Mouse (Mus musculus): Measurements from ENCODE around the gene Gal3st3. TPM values are rescaled to one million over a fixed set of nuclear protein-coding genes. Genes with fewer than 3 reads are reported as not detected.
A peak's percentile ranks its signal among the peaks of the same experiment; 100 is the strongest.

Gal3st3 gene
- polyA plus RNA-seq (2014; fragmentation: Nextera tagmentation; extraction: Ambion mirVana) = 2.9 and 4.4 TPM in 2 replicates

DNA sequence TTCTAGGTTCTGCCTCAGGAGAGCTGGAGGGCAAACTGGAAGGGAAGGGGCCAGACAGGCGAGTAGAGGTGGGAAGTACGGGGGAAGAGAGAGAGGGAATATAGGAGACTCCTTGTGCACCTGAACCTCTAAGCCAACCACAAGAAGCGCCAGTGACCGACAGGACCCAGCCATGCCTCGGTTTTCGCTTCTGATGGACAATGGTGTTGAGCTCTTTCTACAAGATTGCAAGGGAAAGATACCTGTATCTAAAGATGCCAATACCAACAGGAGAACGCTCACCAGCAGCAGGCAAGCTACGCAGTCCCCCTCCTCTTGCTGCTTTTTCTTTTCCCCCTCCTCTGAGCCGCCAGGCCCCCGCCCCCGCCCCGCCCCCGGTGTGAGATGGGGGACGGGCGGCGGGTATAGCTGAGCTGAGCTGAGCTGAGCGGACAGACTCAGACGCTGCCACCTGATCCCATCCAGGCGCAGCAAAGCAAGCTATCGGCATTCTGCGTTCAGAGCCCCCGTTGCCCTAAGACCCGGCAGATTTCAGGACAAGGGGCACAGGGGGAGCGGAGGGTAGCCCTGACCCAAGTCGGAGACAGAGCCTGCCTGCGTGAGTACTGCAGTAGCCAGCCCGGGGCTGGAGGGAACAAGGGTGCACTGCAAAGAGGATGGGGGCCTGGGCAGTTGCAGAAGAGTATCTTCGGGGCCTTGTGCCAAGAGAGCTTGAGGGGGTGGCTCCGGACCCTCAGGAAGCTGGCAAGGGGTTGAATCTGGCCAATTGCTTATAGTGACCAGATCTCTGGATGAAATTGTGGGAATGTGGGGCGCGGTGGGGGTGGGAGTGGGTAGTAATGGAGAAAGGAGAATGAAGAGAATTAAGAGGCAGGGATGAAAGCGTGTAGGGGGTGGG lies at the start of gene Gal3st3:
Gene Gal3st3, plus strand, starts transcription at position 429 of the 898 bp plus-strand sequence.
- H3K4me1 ChIP-seq (ENCODE audit: control insufficient read depth, insufficient read depth, low read length) = peaks cover 25% of the 10 kb centered on the region
- peak within 1 kb of the TSS; percentile 81 for H3K4me2 ChIP-seq (replicated peaks; ENCODE audit: low read depth, low read length)
- peak within 1 kb of the TSS; percentile 56 for H3K9ac ChIP-seq (ENCODE audit: low read depth, low read length)
- WGBS = 4% methylated on average over 30 of the region's 32 CpGs
- peaks cover 9% of the 10 kb centered on the region for H3K36me3 ChIP-seq (ENCODE audit: control insufficient read depth, insufficient read depth, low read length)
- H3K9me3 ChIP-seq (ENCODE audit: control insufficient read depth, low read length) = no peaks in the 10 kb centered on the region
- H3K27ac ChIP-seq (ENCODE audit: low read depth, low read length) = no peak within 1 kb of the TSS
- peak within 1 kb of the TSS; percentile 39 for H3K4me3 ChIP-seq (ENCODE audit: low read length)
- H3K27me3 ChIP-seq (ENCODE audit: control insufficient read depth, insufficient read depth, low read length) = no peaks in the 10 kb centered on the region
- ATAC-seq (ENCODE audit: low FRiP score, low TSS enrichment) = no peak

DNA sequence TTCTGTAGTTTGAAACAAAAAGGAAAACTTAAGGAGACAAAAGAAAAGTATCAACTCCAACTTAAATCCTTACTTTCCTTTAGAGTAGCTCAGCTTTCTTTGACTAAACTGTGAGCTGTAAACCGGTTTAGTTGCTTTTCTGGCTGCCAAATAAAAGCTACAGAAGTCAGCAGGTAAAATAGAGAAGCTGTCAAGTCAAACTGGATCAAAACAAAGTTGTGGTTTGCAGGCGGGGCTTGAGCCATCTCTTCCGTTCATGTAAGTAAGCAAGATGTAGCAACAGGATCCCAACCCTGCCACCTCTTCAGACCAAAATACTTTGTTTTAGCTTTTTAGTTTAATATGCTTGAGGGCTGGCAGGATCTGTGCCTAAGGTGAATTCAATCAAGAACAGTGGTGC lies 41.0 kb upstream of the Gal3st3 start:
- Histone ChIP-seq H3K4me1 (ENCODE audit: control insufficient read depth, insufficient read depth, low read length) (no peaks in the 10 kb centered on the region), H3K36me3 (ENCODE audit: control insufficient read depth, insufficient read depth, low read length) (peaks cover 4% of the 10 kb centered on the region; the same call in 1 of the 2 replicates), H3K9me3 (ENCODE audit: control insufficient read depth, low read length) (no peaks in the 10 kb centered on the region), H3K4me2 (replicated peaks; ENCODE audit: low read depth, low read length) (no peak overlapping the region), H3K4me3 (ENCODE audit: low read length) (no peak overlapping the region), H3K9ac (ENCODE audit: low read depth, low read length) (no peak overlapping the region), H3K27ac (ENCODE audit: low read depth, low read length) (no peak overlapping the region), H3K27me3 (ENCODE audit: control insufficient read depth, insufficient read depth, low read length) (no peaks in the 10 kb centered on the region)
- 47% methylated on average over 3 of the region's 3 CpGs for WGBS
- ATAC-seq (ENCODE audit: low FRiP score, low TSS enrichment) = no peak

DNA sequence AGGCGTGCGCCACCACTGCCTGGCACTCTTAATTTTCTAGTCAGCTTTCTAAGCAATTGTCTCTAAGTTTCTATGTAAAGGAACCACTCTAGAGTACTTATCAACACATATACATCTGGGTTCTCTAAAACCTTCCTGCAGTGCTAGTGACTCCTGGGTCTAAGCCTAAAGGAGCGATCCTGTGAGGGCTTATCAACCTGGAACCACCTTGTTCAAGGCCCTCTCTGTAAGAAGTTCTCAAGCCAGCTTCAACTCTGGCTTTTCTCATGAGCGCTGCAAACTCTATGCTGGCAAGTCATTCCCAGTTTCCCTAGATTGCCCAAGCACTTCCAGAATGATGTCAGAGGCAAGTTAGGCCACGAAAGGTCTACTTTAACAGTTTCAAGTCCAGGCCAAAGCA lies 31.1 kb upstream of the Gal3st3 start:
- no peak overlapping the region for H3K27ac ChIP-seq (ENCODE audit: low read depth, low read length)
- no peaks in the 10 kb centered on the region for H3K9me3 ChIP-seq (ENCODE audit: control insufficient read depth, low read length)
- H3K36me3 ChIP-seq (ENCODE audit: control insufficient read depth, insufficient read depth, low read length) = no peaks in the 10 kb centered on the region
- no peaks in the 10 kb centered on the region for H3K27me3 ChIP-seq (ENCODE audit: control insufficient read depth, insufficient read depth, low read length)
- H3K4me2 ChIP-seq (replicated peaks; ENCODE audit: low read depth, low read length) = no peak overlapping the region
- ATAC-seq (ENCODE audit: low FRiP score, low TSS enrichment) = no peak
- no peak overlapping the region for H3K4me3 ChIP-seq (ENCODE audit: low read length)
- 94% methylated on average over 5 of the region's 5 CpGs for WGBS
- peaks cover 9% of the 10 kb centered on the region for H3K4me1 ChIP-seq (ENCODE audit: control insufficient read depth, insufficient read depth, low read length)
- H3K9ac ChIP-seq (ENCODE audit: low read depth, low read length) = no peak overlapping the region

DNA sequence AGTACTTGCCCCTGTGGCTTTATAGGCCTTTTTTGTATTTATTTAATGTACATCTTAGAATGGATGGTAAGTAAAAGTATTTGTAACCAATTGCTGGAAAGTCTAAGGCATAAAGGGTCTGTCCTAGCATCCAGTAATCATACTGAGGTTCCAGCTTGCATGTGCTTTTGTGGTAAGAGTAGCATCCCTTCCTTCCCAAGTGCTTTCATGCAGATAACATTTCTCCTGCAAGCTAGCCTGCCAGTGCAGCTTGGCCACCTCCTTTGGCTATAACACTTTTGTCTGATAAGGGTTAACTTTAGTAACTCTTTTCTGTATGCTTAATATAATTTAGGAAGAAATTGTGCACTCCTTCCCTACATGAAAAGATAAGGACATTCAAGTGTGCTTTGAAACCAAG lies 30.1 kb upstream of the Gal3st3 start:
- Histone ChIP-seq H3K4me3 (ENCODE audit: low read length) (no peak overlapping the region), H3K27me3 (ENCODE audit: control insufficient read depth, insufficient read depth, low read length) (no peaks in the 10 kb centered on the region), H3K36me3 (ENCODE audit: control insufficient read depth, insufficient read depth, low read length) (no peaks in the 10 kb centered on the region), H3K4me2 (replicated peaks; ENCODE audit: low read depth, low read length) (no peak overlapping the region), H3K9ac (ENCODE audit: low read depth, low read length) (no peak overlapping the region), H3K27ac (ENCODE audit: low read depth, low read length) (no peak overlapping the region), H3K4me1 (ENCODE audit: control insufficient read depth, insufficient read depth, low read length) (peaks cover 10% of the 10 kb centered on the region), H3K9me3 (ENCODE audit: control insufficient read depth, low read length) (no peaks in the 10 kb centered on the region)
- ATAC-seq (ENCODE audit: low FRiP score, low TSS enrichment) = no peak

DNA sequence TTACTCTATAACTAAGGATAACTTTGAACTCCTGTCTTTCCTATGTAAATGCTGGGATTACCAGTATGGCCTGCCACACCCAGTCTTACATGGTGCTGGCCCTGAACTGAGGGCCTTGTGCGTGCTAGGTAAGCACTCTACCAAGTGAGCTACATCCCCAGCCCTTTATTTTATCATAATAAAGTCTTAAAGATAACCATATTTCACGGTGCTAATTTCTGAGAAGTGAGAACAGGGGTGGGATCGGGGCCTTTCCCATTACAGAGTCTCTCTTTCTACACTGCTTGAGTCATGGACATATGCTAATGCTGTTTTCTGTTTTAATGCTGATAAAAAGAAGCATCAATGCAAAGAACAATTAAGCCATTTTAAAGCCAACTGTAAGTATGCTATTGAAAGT lies 29.3 kb upstream of the Gal3st3 start:
- WGBS = 85% methylated on average over 3 of the region's 3 CpGs
- Histone ChIP-seq H3K36me3 (ENCODE audit: control insufficient read depth, insufficient read depth, low read length) (peaks cover 1% of the 10 kb centered on the region; the same call in 1 of the 2 replicates), H3K27ac (ENCODE audit: low read depth, low read length) (no peak overlapping the region), H3K4me2 (replicated peaks; ENCODE audit: low read depth, low read length) (no peak overlapping the region), H3K4me1 (ENCODE audit: control insufficient read depth, insufficient read depth, low read length) (peaks cover 14% of the 10 kb centered on the region), H3K9me3 (ENCODE audit: control insufficient read depth, low read length) (no peaks in the 10 kb centered on the region), H3K27me3 (ENCODE audit: control insufficient read depth, insufficient read depth, low read length) (no peaks in the 10 kb centered on the region), H3K9ac (ENCODE audit: low read depth, low read length) (no peak overlapping the region), H3K4me3 (ENCODE audit: low read length) (no peak overlapping the region)
- ATAC-seq (ENCODE audit: low FRiP score, low TSS enrichment) = no peak

DNA sequence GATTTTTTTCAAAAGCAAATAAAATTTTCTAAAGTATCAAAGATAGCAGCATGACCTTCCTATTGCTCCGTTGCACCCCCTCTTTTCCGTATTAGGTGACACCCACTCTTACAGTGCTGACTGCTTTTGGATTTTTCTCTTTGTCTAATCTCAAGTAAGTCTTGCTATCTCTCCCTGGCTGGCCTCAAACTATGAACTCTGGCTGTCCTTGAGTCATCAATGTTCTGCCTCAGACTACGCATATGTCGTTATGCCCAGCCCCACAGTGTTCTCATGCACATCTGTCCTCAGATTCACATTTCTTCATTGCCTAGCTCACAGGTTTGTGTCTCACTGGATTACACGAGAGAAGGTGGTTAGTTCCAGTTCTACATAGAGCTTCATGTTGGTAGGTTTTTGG lies 28.7 kb upstream of the Gal3st3 start:
- no peak for ATAC-seq (ENCODE audit: low FRiP score, low TSS enrichment)
- 88% methylated on average over 5 of the region's 5 CpGs for WGBS

DNA sequence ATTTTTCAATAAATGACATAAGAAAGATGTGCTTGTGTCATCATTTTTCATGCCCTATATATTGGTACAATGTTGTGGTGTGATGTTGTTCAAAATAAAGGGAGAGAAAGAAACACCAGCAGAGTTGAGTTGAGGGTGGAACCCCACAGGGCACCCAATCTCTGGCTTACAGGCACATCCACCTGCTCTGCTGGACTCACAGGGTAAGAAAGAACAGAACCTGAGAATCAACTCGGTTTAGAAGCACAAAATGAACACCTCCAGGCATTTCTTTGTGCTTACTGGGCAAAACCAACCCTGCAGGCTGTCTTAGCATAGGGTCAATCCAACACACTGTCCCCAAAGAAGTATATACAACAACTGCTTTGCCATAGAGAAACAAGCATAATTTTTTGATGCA lies 26.7 kb upstream of the Gal3st3 start:
- H3K27me3 ChIP-seq (ENCODE audit: control insufficient read depth, insufficient read depth, low read length) = no peaks in the 10 kb centered on the region
- H3K4me3 ChIP-seq (ENCODE audit: low read length) = peak overlapping the region; percentile 80
- H3K36me3 ChIP-seq (ENCODE audit: control insufficient read depth, insufficient read depth, low read length) = peaks cover 27% of the 10 kb centered on the region
- H3K9ac ChIP-seq (ENCODE audit: low read depth, low read length) = peak overlapping the region; percentile 96; the same call in 1 of the 2 replicates
- H3K4me1 ChIP-seq (ENCODE audit: control insufficient read depth, insufficient read depth, low read length) = peaks cover 16% of the 10 kb centered on the region
- 55% methylated on average over 1 of the region's 1 CpGs for WGBS
- H3K9me3 ChIP-seq (ENCODE audit: control insufficient read depth, low read length) = no peaks in the 10 kb centered on the region
- peak overlapping the region; percentile 69 for H3K4me2 ChIP-seq (replicated peaks; ENCODE audit: low read depth, low read length)
- ATAC-seq (ENCODE audit: low FRiP score, low TSS enrichment) = no peak
- no peak overlapping the region for H3K27ac ChIP-seq (ENCODE audit: low read depth, low read length)

More for the DNA sequence above, 28.7 kb upstream of the Gal3st3 start:
- Histone ChIP-seq H3K36me3 (ENCODE audit: control insufficient read depth, insufficient read depth, low read length) (peaks cover 7% of the 10 kb centered on the region), H3K27me3 (ENCODE audit: control insufficient read depth, insufficient read depth, low read length) (no peaks in the 10 kb centered on the region), H3K9me3 (ENCODE audit: control insufficient read depth, low read length) (no peaks in the 10 kb centered on the region), H3K4me3 (ENCODE audit: low read length) (no peak overlapping the region), H3K9ac (ENCODE audit: low read depth, low read length) (no peak overlapping the region), H3K4me1 (ENCODE audit: control insufficient read depth, insufficient read depth, low read length) (peaks cover 16% of the 10 kb centered on the region), H3K4me2 (replicated peaks; ENCODE audit: low read depth, low read length) (no peak overlapping the region), H3K27ac (ENCODE audit: low read depth, low read length) (no peak overlapping the region)

DNA sequence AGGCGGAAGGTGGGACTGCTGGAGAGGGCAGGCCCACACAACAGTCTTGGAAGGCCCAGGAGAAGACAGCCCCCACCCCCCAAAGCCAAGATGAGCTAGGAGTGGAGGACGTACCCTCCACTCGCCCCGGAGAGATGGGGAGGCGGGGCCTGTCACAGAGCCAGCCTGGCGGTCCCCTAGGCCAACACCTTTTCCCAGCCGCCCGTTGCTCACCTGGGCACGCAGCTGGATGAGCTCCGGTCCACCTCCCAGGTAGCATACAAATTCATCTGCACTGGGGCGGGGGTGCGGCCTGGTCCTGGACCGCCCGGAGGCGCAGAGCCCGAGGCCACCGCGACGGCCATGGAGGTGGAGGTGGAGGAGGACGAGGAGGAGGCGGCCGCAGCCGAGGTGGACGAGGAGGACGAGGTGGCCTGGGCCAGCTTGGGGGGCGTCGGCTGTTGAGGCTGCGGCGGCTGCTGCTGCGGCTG lies 25.8 kb upstream of the Gal3st3 start:
- Histone ChIP-seq H3K27me3 (ENCODE audit: control insufficient read depth, insufficient read depth, low read length) (no peaks in the 10 kb centered on the region), H3K4me2 (replicated peaks; ENCODE audit: low read depth, low read length) (peak overlapping the region; percentile 69), H3K27ac (ENCODE audit: low read depth, low read length) (peak overlapping the region; percentile 85), H3K4me3 (ENCODE audit: low read length) (peak overlapping the region; percentile 80), H3K36me3 (ENCODE audit: control insufficient read depth, insufficient read depth, low read length) (peaks cover 32% of the 10 kb centered on the region), H3K4me1 (ENCODE audit: control insufficient read depth, insufficient read depth, low read length) (peaks cover 16% of the 10 kb centered on the region), H3K9me3 (ENCODE audit: control insufficient read depth, low read length) (no peaks in the 10 kb centered on the region), H3K9ac (ENCODE audit: low read depth, low read length) (peak overlapping the region; percentile 96)
- under 1% methylated on average over 22 of the region's 30 CpGs for WGBS
- ATAC-seq (ENCODE audit: low FRiP score, low TSS enrichment) = peak; percentile 67

Data from kidney, embryonic 14.5 days (tissue).